Mouse (Mus musculus) embryonic fibroblast, embryonic 13.5 days (primary cell): ENCODE measurements around the gene B430218F22Rik. TPM values are rescaled to one million over a fixed set of nuclear protein-coding genes. Genes with fewer than 3 reads are reported as not detected.
A peak's percentile ranks its signal among the peaks of the same experiment; 100 is the strongest.
"Not testable (repeated sequence)": the region's sequence is repeated elsewhere in the genome, so short reads cannot be mapped to it uniquely, and the experiment has no call there.

Source experiments
- H3K27ac ChIP-seq: 2 replicates; pipeline ENCODE4 v1.5.1; 2012; ENCODE audit warnings: low read length, control low read depth, inconsistent platforms; ENCODE audit not compliant: insufficient read depth
- H3K4me1 ChIP-seq: 2 replicates; pipeline ENCODE4 v1.6.1; 2011; ENCODE audit warnings: low read length; ENCODE audit not compliant: control insufficient read depth, insufficient read depth
- H3K4me3 ChIP-seq: 2 replicates; pipeline ENCODE4 v1.5.1; 2011; ENCODE audit warnings: mild to moderate bottlenecking, control low read depth, low read length; ENCODE audit not compliant: insufficient read depth
- CTCF ChIP-seq: IDR thresholded peaks from 2 replicates; pipeline ENCODE4 v1.5.1; 2011; ENCODE audit warnings: mild to moderate bottlenecking, control low read depth, low read length, moderate library complexity, borderline replicate concordance; ENCODE audit not compliant: insufficient read depth
- POLR2A ChIP-seq: IDR thresholded peaks from 2 replicates; pipeline ENCODE4 v1.6.1; 2011; ENCODE audit warnings: low read depth, mild to moderate bottlenecking, control low read depth, low read length, moderate library complexity
- polyA plus RNA-seq: library from polyadenylated mRNA; stranded (reverse); fragments of >200 nt; gene quantifications from 2 replicates; pipeline ENCODE4 v1.2.4, GENCODE M21; 2011; ENCODE audit warnings: low read depth; ENCODE audit not compliant: missing spikeins, insufficient read length

Gene B430218F22Rik
- polyA plus RNA-seq: not detected in 2 replicates

- peaks cover 3% of the 10 kb centered on the region; the same call in 1 of the 2 replicates for H3K4me1 ChIP-seq
- H3K27ac ChIP-seq: no peak within 1 kb of the TSS
- TF ChIP-seq POLR2A (peak; percentile 57; the same call in 1 of the 2 replicates), CTCF (no peak)
- peak within 1 kb of the TSS; percentile 93 for H3K4me3 ChIP-seq
Measured at GRCm38 (mm10) chr13:118386511-118387447, at the start of gene B430218F22Rik, which contains the start of gene Mrps30. B430218F22Rik (plus strand) TSS chr13:118386630. Mrps30 (minus strand) TSS chr13:118387252.

- Histone ChIP-seq H3K4me1 (no peaks in the 10 kb centered on the region), H3K4me3 (no peak overlapping the region), H3K27ac (no peak overlapping the region)
- TF ChIP-seq CTCF: no peak
- no peak for TF ChIP-seq POLR2A
Measured at GRCm38 (mm10) chr13:118350257-118350656, 36.2 kb upstream of the B430218F22Rik start.

DNA sequence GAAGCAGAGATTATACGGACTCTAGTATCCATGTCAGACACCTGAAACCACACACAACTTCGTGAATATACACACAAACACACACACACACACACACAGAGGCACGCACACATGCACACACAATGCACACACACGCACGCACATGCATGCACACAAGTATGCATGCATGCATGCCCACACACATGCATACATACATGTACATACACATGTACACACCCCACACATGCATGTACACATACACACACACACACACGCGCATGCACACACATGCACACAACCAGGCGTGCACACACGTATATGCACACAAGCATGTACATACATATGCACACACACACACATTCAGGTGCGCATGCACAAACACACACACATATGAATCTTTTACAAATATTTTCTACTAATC, 35.6 kb upstream of the B430218F22Rik start:
- Histone ChIP-seq H3K4me3 (no peak overlapping the region), H3K4me1 (no peaks in the 10 kb centered on the region), H3K27ac (no peak overlapping the region)
- no peak for TF ChIP-seq POLR2A
- TF ChIP-seq CTCF: peak; percentile 26; the same call in 1 of the 2 replicates

- H3K4me3 ChIP-seq: no peak overlapping the region
- TF ChIP-seq POLR2A (no peak), CTCF (no peak)
- H3K4me1 ChIP-seq: no peaks in the 10 kb centered on the region
- no peak overlapping the region for H3K27ac ChIP-seq
Measured at GRCm38 (mm10) chr13:118363342-118363741, 23.1 kb upstream of the B430218F22Rik start.

GRCm38 (mm10) chr13:118365774-118366173, 20.7 kb upstream of the B430218F22Rik start:
- no peaks in the 10 kb centered on the region for H3K4me1 ChIP-seq
- TF ChIP-seq POLR2A: no peak
- no peak for TF ChIP-seq CTCF
- no peak overlapping the region for H3K4me3 ChIP-seq
- H3K27ac ChIP-seq: no peak overlapping the region

DNA sequence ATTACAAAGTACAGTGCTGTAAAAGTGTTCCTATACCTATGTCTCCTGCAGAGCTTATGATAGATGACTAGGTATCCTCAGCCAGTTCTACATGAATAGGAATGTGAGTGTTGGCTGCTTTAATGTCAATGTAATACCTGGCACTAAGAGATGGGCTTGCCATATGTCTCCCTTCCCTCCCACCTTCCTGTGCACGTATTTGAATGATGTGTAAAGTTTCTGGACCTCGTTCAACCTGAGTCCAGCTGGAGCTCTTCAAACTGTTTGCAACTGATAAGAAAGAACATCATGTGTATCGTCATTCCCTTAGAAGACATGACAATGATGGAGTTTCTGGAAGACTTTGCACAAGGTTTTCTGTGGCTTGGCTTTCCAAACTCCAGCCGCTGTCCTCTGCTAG, 13.6 kb upstream of the B430218F22Rik start:
- Histone ChIP-seq H3K4me1 (no peaks in the 10 kb centered on the region), H3K4me3 (no peak overlapping the region), H3K27ac (no peak overlapping the region)
- TF ChIP-seq POLR2A (no peak), CTCF (no peak)

GRCm38 (mm10) chr13:118379155-118379554, 7.3 kb upstream of the B430218F22Rik start:
- TF ChIP-seq CTCF (peak; percentile 42; the same call in 1 of the 2 replicates), POLR2A (no peak)
- Histone ChIP-seq H3K4me1 (no peaks in the 10 kb centered on the region), H3K4me3 (no peak overlapping the region), H3K27ac (no peak overlapping the region)

DNA sequence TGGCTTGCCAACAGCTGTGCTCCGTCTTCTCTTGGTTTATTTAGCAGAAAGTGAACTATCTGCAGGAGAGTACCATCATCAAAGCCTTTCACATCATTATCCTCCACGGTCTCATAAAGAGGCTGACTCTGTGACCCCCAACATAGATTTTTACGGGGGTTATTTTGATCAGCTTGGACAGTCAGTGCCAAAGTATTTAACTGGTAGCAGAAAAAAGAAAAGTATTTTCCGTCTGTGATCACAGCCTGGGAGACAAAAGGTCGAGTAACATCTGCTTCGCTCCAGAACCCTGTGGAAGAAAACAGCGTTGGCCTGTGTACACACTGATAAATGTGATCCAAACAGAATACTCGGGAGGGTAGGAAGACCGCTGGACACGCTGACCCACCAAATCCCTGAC, 6.0 kb upstream of the B430218F22Rik start:
- TF ChIP-seq CTCF (no peak), POLR2A (no peak)
- Histone ChIP-seq H3K4me1 (peaks cover 3% of the 10 kb centered on the region; the same call in 1 of the 2 replicates), H3K27ac (no peak overlapping the region)

GRCm38 (mm10) chr13:118387448-118387801, 995 bp downstream of the B430218F22Rik start:
- not testable (repeated sequence) for H3K27ac ChIP-seq

More for the DNA sequence above, 6.0 kb upstream of the B430218F22Rik start:
- H3K4me3 ChIP-seq: no peak overlapping the region

DNA sequence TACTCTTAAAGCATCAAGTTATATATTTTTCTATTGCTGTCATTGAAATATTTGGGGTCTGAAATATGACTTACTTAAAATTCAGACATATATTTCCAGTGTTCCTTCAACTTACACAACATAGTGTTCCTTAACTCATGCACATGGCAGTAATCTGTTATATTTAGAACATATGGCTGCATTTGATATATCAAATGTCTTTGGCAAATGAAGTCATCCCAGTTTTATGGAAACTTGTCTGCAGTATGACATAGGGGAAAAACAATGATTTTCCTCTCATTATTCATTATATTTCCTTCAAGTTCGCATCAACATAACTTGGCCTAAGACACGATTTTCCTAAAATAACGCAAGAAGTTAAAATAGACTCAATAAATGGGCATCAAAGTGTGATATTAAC, 9.4 kb downstream of the B430218F22Rik start:
- TF ChIP-seq CTCF: no peak
- TF ChIP-seq POLR2A: no peak
- Histone ChIP-seq H3K4me3 (no peak overlapping the region), H3K27ac (no peak overlapping the region), H3K4me1 (no peaks in the 10 kb centered on the region)

More at GRCm38 (mm10) chr13:118387448-118387801, 995 bp downstream of the B430218F22Rik start:
- not testable (repeated sequence) for H3K4me1 ChIP-seq
- H3K4me3 ChIP-seq: peak overlapping the region; percentile 55

DNA sequence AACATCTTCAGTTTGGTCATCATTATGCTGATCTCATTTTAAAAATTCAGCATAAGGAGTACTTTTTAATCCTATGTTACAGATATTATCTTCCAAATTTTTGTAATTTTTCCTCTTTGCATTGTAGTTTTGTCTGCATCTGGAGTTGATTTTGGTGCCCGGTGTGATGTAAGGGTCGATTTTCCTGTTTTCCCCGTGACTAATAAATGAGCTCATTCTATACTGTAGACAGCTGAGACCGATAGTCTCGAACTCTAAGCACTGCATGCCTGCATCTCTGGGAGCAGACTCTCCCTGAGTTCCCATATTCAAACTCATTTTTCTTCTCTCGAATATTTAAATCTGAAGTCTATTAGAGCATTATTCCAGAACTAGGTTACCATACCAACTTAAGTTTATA, 13.9 kb downstream of the B430218F22Rik start:
- no peak overlapping the region for H3K27ac ChIP-seq
- no peak overlapping the region for H3K4me3 ChIP-seq
- TF ChIP-seq CTCF (no peak), POLR2A (no peak)

More for the DNA sequence above, 13.9 kb downstream of the B430218F22Rik start:
- H3K4me1 ChIP-seq: no peaks in the 10 kb centered on the region
